Mouse (Mus musculus) R1 (cell line): ENCODE results near the gene Cnih1.
"Not testable (repeated sequence)": the region's sequence is repeated elsewhere in the genome, so short reads cannot be mapped to it uniquely, and the experiment has no call there.

Experiments used
- DNase-seq: peaks from one replicate; pipeline ENCODE4 v3.0.0-alpha.2; 2018; ENCODE audit warnings: low read depth, low spot score

The Cnih1 gene

DNA sequence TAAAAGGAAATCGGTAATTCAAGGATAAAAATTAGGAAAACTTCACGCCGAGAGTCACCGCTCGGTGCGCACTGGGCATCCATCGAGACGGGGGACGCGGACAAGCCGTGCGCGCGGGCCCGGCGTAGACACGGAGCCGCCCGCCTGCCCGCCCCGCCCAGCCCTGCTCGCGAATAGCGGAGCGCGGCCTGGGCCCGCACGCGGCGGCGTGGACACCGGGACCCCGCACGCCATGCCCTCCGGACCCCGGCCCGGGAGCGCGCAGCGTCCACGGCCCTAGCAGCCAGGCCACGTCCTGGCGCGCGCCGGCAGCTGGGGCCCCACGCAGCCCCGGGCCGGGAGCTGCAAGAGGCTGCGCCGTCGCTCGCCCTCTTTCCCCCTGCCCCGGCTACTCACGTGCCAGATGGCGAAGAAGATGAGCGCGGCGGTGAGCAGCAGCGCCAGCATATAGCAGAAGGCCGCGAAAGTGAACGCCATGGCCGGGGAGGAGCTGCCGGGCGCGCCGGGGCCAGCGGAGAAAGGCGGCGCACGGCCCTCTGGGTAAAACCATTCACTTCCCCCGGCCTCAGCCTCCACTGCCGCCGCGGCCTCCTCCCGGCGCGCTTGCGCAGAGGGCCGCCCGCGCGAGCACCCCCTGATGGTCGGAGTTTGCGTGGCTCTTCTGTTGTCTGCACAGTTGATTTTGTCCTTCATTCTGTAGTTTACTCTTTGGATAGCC is at the start of gene Cnih1:
TSS of gene Cnih1 (minus strand) at position 625 of the 718 bp plus-strand sequence.
- peak; percentile 88 for DNase-seq

- no peak for DNase-seq
These were observed 44.4 kb upstream of the Cnih1 start for GRCm38 (mm10) chr14:46832354-46833272.

GRCm38 (mm10) chr14:46831837-46832333 is 43.7 kb upstream of the Cnih1 start, which contains the start of gene Cgrrf1:
Gene Cgrrf1, plus strand, starts transcription at chr14:46832125.
- peak; percentile 93 for DNase-seq

DNA sequence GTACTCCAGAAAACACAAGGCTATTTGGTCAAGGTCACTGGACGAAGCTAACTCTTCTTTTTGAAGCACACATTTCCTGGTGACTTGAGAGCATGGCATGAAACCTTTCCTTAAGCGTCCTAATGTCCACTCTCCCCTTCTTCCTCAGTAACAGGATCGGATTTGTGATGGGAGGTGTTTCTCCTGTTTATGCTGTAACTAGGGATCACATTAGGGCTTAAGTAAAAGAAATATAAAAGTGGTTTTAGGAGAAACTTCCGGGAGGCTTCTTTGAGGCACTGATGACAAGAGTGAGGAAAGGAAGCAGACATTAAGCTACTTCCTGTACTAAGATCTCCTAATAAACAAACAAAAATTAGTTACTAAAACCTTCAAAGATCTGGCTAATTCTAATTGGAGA is 43.1 kb upstream of the Cnih1 start:
- no peak for DNase-seq

DNA sequence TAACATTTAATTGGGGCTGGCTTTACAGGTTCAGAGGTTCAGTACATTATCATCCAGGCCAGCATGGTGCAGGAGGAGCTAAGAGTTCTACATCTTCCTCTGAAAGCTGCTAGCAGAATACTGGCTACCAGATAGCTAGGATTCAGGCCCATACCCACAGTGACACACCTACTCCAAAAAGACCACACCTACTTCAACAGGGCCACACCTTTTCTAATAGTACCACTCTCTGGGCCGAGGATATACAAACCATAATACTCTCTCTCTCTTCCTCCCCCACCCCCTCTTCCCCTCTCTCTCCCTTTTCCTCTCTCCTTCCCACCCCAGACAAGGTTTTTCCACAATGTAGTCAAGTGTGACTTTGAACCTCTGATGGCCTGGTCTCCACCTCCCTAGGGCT is 39.2 kb upstream of the Cnih1 start:
- no peak for DNase-seq

GRCm38 (mm10) chr14:46823996-46824395 is 35.8 kb upstream of the Cnih1 start:
- no peak for DNase-seq

DNA sequence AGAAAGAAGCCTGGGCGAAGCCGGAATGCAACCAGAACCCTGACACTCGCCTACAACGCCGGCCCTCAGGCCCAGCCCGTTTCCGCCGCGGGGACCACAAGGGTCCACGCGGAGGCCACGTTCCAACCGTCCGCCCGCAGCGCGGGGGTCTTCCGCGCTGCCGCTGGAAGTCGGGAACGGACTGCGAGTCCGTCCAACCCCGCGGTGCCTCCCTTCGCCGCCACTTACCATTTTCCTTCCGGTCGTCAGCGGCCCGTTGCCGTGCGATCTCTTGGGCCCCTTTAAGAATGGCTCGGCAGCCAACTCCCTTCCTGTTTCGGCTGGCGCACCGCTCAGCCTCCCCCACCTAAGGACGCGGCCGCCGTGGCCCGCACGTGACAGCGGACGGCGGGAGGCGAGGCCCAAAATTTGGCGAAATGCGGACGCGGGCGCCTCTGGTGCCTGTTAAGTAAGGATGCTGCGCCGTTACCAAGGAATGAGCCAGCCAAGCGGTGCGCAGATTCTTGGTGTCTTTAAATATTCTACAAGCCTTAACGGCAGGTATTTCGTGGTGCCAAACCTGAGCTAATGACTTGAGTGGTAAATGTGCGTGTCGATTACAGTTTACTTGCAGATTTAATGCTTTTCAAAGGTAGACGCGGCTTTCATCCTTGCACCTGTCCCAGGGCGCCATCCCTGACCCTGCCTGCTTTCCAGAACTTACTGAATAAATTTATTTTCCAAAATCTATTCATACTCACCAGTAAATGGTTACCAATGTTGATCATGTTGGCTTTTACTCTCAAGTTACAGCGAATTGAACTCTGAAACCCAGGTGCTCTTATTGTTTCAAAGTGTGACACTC is 33.9 kb upstream of the Cnih1 start, which contains the start of gene Gmfb:
TSS of gene Gmfb (minus strand) at position 370 of the 844 bp plus-strand sequence.
- peak; percentile 90 for DNase-seq

- peak; percentile 51 for DNase-seq
These were observed 33.2 kb upstream of the Cnih1 start for GRCm38 (mm10) chr14:46821271-46821872.

DNA sequence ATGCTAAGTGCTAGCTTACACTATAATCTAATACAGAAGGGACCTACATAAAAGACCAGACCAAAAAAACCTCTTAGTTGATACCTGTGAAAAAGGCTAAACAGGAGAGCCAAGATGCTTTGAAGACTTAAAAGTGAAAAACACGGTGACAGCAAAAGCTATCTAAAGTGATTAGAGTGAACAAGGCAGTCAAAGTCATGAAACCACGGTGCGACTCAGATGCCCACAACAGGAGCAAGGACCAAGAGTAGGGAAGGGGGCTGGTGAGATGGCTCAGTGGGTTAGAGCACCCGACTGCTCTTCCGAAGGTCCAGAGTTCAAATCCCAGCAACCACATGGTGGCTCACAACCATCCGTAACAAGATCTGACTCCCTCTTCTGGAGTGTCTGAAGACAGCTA is 31.8 kb upstream of the Cnih1 start:
- DNase-seq: not testable (repeated sequence)

DNA sequence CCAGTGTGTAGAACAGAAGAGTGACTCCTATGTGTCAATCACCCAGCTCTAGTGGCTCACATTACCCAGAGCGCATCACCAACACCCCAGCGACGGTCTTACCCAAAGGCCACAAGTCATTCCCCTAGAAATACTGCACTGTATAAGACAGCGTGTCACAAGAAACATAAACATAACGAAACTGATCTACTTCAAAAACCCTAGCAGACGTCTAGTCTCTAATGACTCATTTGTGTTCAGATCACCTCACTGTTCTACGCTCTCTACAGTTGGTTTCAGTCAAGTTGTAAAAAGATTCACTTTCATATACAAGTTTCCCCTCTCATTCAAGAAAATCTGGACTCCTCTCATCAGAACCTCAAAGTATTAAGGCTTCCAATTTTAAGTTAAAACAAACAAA is 30.5 kb upstream of the Cnih1 start:
- DNase-seq: no peak

GRCm38 (mm10) chr14:46816916-46817622 is 28.9 kb upstream of the Cnih1 start:
- DNase-seq: no peak

DNA sequence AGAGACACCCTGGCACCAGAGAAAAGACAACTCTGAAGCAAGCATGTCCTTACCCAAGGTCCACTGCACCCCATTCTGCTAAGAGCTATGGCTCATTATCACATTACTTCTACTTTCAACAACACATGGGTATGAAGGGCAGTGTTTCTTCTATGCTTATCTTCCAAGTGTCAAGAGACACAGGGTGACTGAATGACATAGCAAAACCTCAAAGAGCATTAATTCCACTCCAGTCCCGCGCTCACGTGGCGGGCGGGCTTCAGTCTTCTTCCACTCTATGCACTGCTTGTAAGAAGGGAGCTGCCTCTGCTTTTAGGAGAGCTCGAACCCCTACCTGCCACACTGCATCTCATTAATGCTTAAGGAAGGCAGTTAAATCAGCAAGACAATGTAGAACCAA is 27.4 kb upstream of the Cnih1 start:
- DNase-seq: no peak

- DNase-seq: no peak
These were observed 19.7 kb upstream of the Cnih1 start for GRCm38 (mm10) chr14:46807927-46808326.

- DNase-seq: no peak
These were observed 18.0 kb upstream of the Cnih1 start for GRCm38 (mm10) chr14:46806186-46806585.

DNA sequence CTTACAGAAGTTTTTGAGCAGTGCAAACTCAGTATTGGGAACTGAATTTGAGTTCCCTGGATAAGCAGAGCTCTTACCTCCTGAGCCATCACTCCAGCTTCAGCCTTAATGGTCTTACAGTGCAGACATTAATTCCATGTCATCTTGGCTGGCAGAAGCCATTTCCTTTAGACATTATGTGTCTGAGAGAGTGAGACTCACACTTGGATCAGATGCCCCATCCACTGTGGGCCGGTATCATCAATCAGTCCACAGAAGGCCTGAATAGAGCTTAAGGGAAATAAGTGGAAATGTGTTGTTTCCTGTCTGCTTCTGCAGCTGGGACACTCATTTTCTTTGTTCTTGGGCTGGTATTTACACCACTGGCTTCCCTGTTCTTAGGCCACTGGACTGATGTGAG is 15.6 kb upstream of the Cnih1 start:
- DNase-seq: no peak

DNA sequence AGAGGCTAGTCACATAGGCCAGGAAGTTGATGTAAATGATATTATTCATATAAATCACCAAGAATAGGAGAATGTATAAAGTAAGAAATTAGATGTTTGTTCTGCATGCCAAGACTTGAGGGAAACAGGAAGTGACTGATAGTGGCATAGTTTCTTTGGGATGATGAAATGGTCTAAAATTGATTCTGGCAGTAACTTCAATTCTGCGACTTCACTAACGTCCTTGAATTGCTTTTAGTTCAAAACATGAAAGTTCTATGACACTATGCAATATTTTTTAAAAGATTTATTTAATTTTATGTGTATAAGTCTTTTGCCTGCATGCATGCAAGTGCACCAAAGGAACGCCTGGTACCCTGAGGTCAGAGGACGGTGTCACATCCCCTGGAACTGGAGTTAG is 15.0 kb upstream of the Cnih1 start:
- no peak for DNase-seq

GRCm38 (mm10) chr14:46800684-46801345 is 12.6 kb upstream of the Cnih1 start:
- DNase-seq: no peak

DNA sequence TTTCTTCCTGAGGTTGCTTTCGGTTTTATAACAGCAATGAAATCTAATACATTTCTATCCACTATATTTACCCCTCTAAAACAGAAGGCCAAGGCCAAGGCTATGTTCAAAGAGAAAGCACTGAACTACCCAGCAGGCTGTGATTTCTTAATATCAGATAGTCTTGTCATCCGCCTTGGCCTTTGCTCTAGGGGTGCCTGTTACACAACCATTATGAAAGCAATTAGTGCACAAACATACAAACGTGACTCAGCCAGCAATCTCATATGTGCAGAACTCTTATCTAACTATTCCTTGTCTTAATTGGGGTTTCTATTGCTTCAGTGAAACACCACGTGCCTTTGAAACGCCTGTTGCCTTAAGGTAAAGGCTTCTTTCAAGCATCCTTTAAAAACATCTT is 5.9 kb upstream of the Cnih1 start:
- DNase-seq: no peak

GRCm38 (mm10) chr14:46790723-46791122 is 2.5 kb upstream of the Cnih1 start:
- DNase-seq: no peak

DNA sequence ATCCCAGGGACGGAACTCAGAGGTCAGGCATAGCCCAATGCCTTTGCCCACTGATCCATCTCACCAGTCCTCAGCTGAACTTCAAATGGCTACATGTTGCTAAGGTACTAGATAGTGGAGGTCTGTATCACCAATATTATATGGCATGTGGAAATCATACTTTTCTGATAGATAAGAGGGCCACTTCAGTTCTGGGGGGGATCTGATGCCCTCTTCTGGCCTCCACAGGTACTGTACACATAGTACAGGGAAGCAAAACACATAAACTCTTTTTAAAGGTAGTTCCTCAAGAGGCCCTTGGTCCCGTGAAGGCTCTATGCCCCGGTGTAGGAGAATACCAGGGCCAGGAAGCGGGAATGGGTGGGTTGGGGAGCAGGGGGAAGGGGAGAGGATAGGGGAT is 2.1 kb upstream of the Cnih1 start:
- peak; percentile 52 for DNase-seq
